Mouse (Mus musculus) limb, embryonic 10.5 days (tissue): ENCODE measurements around the gene Dkkl1. TPM values are rescaled to one million over a fixed set of nuclear protein-coding genes. Genes with fewer than 3 reads are reported as not detected.

Experiments used
- DNase-seq: peaks from one replicate; pipeline ENCODE4 v3.0.0-alpha.2; 2017; ENCODE audit warnings: low spot score
- H3K27ac ChIP-seq: fragments of 300-500 bp; sonication (generic); 2 replicates; pipeline ENCODE4 v1.5.1; 2016; ENCODE audit warnings: mild to moderate bottlenecking
- H3K27me3 ChIP-seq: fragments of 300-500 bp; sonication (generic); 2 replicates; pipeline ENCODE4 v1.6.1; 2016; ENCODE audit warnings: low read depth, mild to moderate bottlenecking; ENCODE audit not compliant: poor library complexity, severe bottlenecking
- H3K36me3 ChIP-seq: fragments of 300-500 bp; sonication (generic); 2 replicates; pipeline ENCODE4 v1.6.1; 2016; ENCODE audit warnings: mild to moderate bottlenecking, moderate library complexity
- H3K4me1 ChIP-seq: fragments of 300-500 bp; sonication (generic); 2 replicates; pipeline ENCODE4 v1.6.1; 2016
- H3K4me3 ChIP-seq: fragments of 300-500 bp; sonication (generic); 2 replicates; pipeline ENCODE4 v1.5.1; 2016; ENCODE audit warnings: mild to moderate bottlenecking, moderate library complexity
- H3K9me3 ChIP-seq: fragments of 300-500 bp; sonication (generic); replicated peaks from 2 replicates; pipeline ENCODE4 v1.6.1; 2016; ENCODE audit warnings: mild to moderate bottlenecking
- WGBS: fragments of 180-500 bp; shearing (Covaris S2); methylation state at CpG from one replicate; pipeline ENCODE4 v1.1.7; 2016; 5-methylcytosine and 5-hydroxymethylcytosine counted together
- polyA plus RNA-seq: library from polyadenylated mRNA; unstranded; fragments of >200 nt; fragmentation: Nextera tagmentation; extraction: Ambion mirVana; gene quantifications from 2 replicates; pipeline ENCODE4 v1.2.1, GENCODE M21; 2016

Dkkl1 gene
- polyA plus RNA-seq, 1 experiment from 2014 or later: 0.41 TPM

- H3K27me3 ChIP-seq: no peaks in the 10 kb centered on the region
- H3K27ac ChIP-seq: no peak overlapping the region
- peaks cover 97% of the 10 kb centered on the region for H3K36me3 ChIP-seq
- H3K9me3 ChIP-seq: no peaks in the 10 kb centered on the region
- H3K4me1 ChIP-seq: peaks cover 37% of the 10 kb centered on the region
- H3K4me3 ChIP-seq: no peak overlapping the region
- DNase-seq: no peak
- WGBS: 92% methylated on average over 2 of the region's 2 CpGs
Measured at GRCm38 (mm10) chr7:45221680-45222079, 9.7 kb upstream of the Dkkl1 start.

GRCm38 (mm10) chr7:45216442-45217183 lies 4.7 kb upstream of the Dkkl1 start:
- 2% methylated on average over 13 of the region's 13 CpGs for WGBS
- peaks cover 47% of the 10 kb centered on the region for H3K36me3 ChIP-seq
- peak overlapping the region; percentile 100 for H3K27ac ChIP-seq
- H3K27me3 ChIP-seq: peaks cover 19% of the 10 kb centered on the region
- DNase-seq: peak; percentile 96
- H3K4me3 ChIP-seq: peak overlapping the region; percentile 98
- H3K4me1 ChIP-seq: peaks cover 55% of the 10 kb centered on the region
- no peaks in the 10 kb centered on the region for H3K9me3 ChIP-seq

- peak; percentile 87 for DNase-seq
- peak within 1 kb of the TSS; percentile 98 for H3K4me3 ChIP-seq
- H3K27ac ChIP-seq: peak within 1 kb of the TSS; percentile 100
- under 1% methylated on average over 54 of the region's 55 CpGs for WGBS
- H3K4me1 ChIP-seq: peaks cover 54% of the 10 kb centered on the region
- peaks cover 39% of the 10 kb centered on the region for H3K36me3 ChIP-seq
- peaks cover 27% of the 10 kb centered on the region for H3K27me3 ChIP-seq
- H3K9me3 ChIP-seq: no peaks in the 10 kb centered on the region
Measured at GRCm38 (mm10) chr7:45215673-45216441, 3.9 kb upstream of the Dkkl1 start, which contains the start of gene Tead2. Tead2 (plus strand) TSS chr7:45215753.

GRCm38 (mm10) chr7:45213708-45214107 lies 1.8 kb upstream of the Dkkl1 start:
- Histone ChIP-seq H3K9me3 (no peaks in the 10 kb centered on the region), H3K4me3 (no peak overlapping the region), H3K27me3 (peaks cover 48% of the 10 kb centered on the region), H3K27ac (no peak overlapping the region), H3K4me1 (peaks cover 39% of the 10 kb centered on the region), H3K36me3 (peaks cover 18% of the 10 kb centered on the region)
- WGBS: 53% methylated on average over 5 of the region's 5 CpGs
- no peak for DNase-seq

GRCm38 (mm10) chr7:45212356-45212755 lies 409 bp upstream of the Dkkl1 start:
- no peak overlapping the region for H3K27ac ChIP-seq
- H3K4me1 ChIP-seq: peaks cover 25% of the 10 kb centered on the region
- peaks cover 4% of the 10 kb centered on the region for H3K36me3 ChIP-seq
- no peak for DNase-seq
- H3K27me3 ChIP-seq: peaks cover 50% of the 10 kb centered on the region
- 75% methylated on average over 7 of the region's 7 CpGs for WGBS
- no peaks in the 10 kb centered on the region for H3K9me3 ChIP-seq
- H3K4me3 ChIP-seq: 0 out of 2 replicates have a peak overlapping the region, but pooled peaks have one; percentile 23

- H3K27me3 ChIP-seq: peaks cover 50% of the 10 kb centered on the region
- H3K27ac ChIP-seq: no peak overlapping the region
- H3K4me3 ChIP-seq: no peak overlapping the region
- H3K9me3 ChIP-seq: no peaks in the 10 kb centered on the region
- peaks cover 19% of the 10 kb centered on the region for H3K4me1 ChIP-seq
- H3K36me3 ChIP-seq: no peaks in the 10 kb centered on the region
- no peak for DNase-seq
- 69% methylated on average over 10 of the region's 10 CpGs for WGBS
Measured at GRCm38 (mm10) chr7:45211070-45211469, 877 bp downstream of the Dkkl1 start.

- H3K4me3 ChIP-seq: no peak overlapping the region
- H3K36me3 ChIP-seq: no peaks in the 10 kb centered on the region
- no peak for DNase-seq
- H3K27me3 ChIP-seq: peaks cover 53% of the 10 kb centered on the region
- H3K27ac ChIP-seq: no peak overlapping the region
- 78% methylated on average over 6 of the region's 6 CpGs for WGBS
- H3K4me1 ChIP-seq: peaks cover 12% of the 10 kb centered on the region
- H3K9me3 ChIP-seq: no peaks in the 10 kb centered on the region
Measured at GRCm38 (mm10) chr7:45208260-45208659, 3.7 kb downstream of the Dkkl1 start.

GRCm38 (mm10) chr7:45204380-45205143 lies 7.4 kb downstream of the Dkkl1 start, which contains the start of gene Ccdc155:
Ccdc155 (minus strand) TSS chr7:45204892.
- H3K4me1 ChIP-seq: peaks cover 5% of the 10 kb centered on the region; the same call in 1 of the 2 replicates
- peak within 1 kb of the TSS; percentile 85 for H3K27ac ChIP-seq
- no peaks in the 10 kb centered on the region for H3K36me3 ChIP-seq
- no peaks in the 10 kb centered on the region for H3K9me3 ChIP-seq
- peak; percentile 98 for DNase-seq
- H3K4me3 ChIP-seq: peak within 1 kb of the TSS; percentile 53
- 8% methylated on average over 44 of the region's 44 CpGs for WGBS
- H3K27me3 ChIP-seq: peaks cover 36% of the 10 kb centered on the region

- Histone ChIP-seq H3K4me3 (no peak overlapping the region), H3K9me3 (no peaks in the 10 kb centered on the region), H3K27ac (no peak overlapping the region), H3K4me1 (peaks cover 13% of the 10 kb centered on the region; the same call in 1 of the 2 replicates), H3K27me3 (peaks cover 30% of the 10 kb centered on the region), H3K36me3 (no peaks in the 10 kb centered on the region)
- DNase-seq: no peak
- 44% methylated on average over 10 of the region's 10 CpGs for WGBS
Measured at GRCm38 (mm10) chr7:45202654-45203053, 9.3 kb downstream of the Dkkl1 start.

- Histone ChIP-seq H3K27ac (no peak overlapping the region), H3K27me3 (peaks cover 54% of the 10 kb centered on the region)
- 81% methylated on average over 11 of the region's 11 CpGs for WGBS
Measured at GRCm38 (mm10) chr7:45198961-45199360, 13.0 kb downstream of the Dkkl1 start.

GRCm38 (mm10) chr7:45198435-45198834 lies 13.5 kb downstream of the Dkkl1 start:
- Histone ChIP-seq H3K4me3 (no peak overlapping the region), H3K36me3 (no peaks in the 10 kb centered on the region), H3K27me3 (peaks cover 51% of the 10 kb centered on the region), H3K9me3 (no peaks in the 10 kb centered on the region), H3K4me1 (peaks cover 35% of the 10 kb centered on the region), H3K27ac (no peak overlapping the region)
- WGBS: 11% methylated on average over 5 of the region's 5 CpGs
- DNase-seq: peak; percentile 77

More at GRCm38 (mm10) chr7:45198961-45199360, 13.0 kb downstream of the Dkkl1 start:
- H3K4me3 ChIP-seq: no peak overlapping the region
- DNase-seq: no peak
- no peaks in the 10 kb centered on the region for H3K9me3 ChIP-seq
- H3K36me3 ChIP-seq: no peaks in the 10 kb centered on the region
- peaks cover 33% of the 10 kb centered on the region for H3K4me1 ChIP-seq

- H3K27me3 ChIP-seq: peaks cover 46% of the 10 kb centered on the region
- DNase-seq: no peak
- H3K4me3 ChIP-seq: no peak overlapping the region
- H3K36me3 ChIP-seq: no peaks in the 10 kb centered on the region
- WGBS: 66% methylated on average over 5 of the region's 5 CpGs
- H3K27ac ChIP-seq: 0 out of 2 replicates have a peak overlapping the region, but pooled peaks have one; percentile 26
- no peaks in the 10 kb centered on the region for H3K9me3 ChIP-seq
- H3K4me1 ChIP-seq: peaks cover 49% of the 10 kb centered on the region
Measured at GRCm38 (mm10) chr7:45196994-45197393, 15.0 kb downstream of the Dkkl1 start.
